Mouse (Mus musculus): ENCODE measurements around the gene Axin2.

The Axin2 gene

DNA sequence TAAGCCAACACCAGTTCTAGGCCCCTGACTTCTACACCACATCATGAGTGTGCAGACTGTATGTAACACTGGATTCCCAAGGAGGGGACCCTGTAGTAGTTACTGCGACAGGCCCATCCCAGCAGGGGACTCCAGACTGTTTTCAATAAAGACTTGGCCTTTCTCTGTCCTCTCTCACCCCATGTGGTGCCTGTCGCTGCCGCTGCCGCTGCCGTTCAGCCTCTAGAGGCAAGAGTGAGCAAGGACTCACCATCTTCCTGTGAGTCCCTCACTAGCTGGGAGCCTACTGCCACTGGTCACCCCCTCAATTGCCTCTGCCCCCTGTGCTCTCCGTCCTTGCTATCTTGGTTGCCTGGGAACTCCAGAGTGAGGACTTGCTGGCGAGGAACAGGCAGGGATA is 8.6 kb downstream of the Axin2 start:
- in situ Hi-C loops (cut with MseI, MboI), result loop anchor here (5.0 to 10.0 kb wide), 2 partner anchors 104 to 484 kb away; no protein-coding TSS in a partner anchor

DNA sequence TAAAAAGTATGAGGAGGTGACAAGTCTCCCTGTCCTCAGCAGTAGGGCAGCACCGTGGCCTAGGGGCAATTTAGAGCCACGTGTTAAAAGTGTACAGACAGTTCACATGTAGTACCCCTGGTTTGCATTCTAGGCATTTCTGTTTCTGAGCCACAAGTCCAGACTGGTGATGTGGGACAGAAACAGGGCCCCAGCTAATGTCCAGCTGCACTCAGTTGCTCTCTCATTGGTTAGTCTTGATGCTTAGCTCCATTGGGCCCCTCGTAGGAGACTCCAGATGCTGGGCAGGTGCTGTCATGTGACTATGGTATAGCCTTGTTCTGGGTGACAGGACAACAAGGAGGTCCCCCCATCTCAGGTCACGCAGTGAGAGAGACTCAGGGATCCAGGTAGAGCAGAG is 9.0 kb downstream of the Axin2 start:
- in situ Hi-C loops (cut with MseI, MboI), result loop anchor here (5.0 to 10.0 kb wide), 2 partner anchors 103 to 484 kb away; no protein-coding TSS in a partner anchor

DNA sequence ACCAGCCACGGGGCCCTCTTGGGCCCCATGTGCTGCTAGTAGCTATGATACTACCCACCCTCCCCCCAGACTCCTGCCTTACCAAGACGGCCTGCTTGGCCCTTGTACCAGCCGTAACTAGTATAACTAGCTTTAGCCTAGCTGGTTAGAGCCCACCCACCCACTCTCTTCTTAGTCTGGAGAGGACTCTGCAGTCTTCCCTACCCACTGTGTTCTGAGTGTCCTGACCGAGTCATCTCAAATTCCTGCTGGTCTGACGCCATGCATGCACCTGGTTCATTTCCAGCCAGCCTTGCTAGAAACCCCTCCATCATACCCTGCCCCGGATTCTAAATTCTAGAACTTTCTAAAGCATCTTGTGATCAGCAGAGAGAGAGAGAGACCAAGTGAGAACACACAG is 9.6 kb downstream of the Axin2 start:
- in situ Hi-C loops (cut with MseI, MboI), result loop anchor here (5.0 to 10.0 kb wide), 2 partner anchors 103 to 485 kb away; no protein-coding TSS in a partner anchor

DNA sequence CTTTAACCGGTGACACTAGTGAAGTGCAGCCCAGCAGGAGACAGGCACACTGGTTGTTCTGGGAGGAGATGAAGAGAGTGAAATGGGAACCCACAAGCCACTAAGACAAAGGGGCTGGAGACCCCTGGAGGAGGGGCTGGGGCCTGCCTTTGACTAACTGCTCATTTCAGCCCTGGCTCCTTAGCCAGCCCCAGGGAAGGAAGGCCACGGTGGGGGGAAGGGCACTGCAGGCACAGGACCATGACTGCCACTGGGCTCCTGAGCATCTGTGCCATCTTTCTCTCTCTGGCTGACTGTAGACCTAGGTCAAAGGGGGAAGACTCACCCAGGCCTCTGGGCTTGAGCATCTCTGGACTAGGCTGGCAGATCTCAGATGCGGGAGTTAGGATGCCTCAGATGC is 10.5 kb downstream of the Axin2 start:
- in situ Hi-C loops (cut with MseI, MboI), result no loop called here

DNA sequence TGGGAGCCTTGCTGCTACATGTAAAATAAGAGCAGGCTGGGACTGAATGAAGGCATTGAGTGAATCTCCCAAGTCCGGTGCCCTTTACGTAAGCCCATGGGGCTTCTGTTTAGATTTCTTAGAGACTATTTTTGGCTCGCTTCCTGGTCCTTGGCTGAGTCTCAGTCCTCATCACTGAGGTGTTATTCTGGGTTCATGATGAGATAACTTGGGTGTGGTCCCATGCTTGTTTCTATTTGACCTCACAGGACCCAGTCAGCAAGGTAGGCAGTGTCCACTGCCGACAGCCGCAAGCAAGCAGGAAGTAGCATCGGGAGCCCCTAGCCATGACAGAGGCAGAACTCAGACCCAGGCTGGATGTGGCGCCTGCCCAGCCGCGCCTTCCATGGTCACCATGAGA is 13.7 kb downstream of the Axin2 start:
- in situ Hi-C loops (cut with MseI, MboI), result no loop called here

DNA sequence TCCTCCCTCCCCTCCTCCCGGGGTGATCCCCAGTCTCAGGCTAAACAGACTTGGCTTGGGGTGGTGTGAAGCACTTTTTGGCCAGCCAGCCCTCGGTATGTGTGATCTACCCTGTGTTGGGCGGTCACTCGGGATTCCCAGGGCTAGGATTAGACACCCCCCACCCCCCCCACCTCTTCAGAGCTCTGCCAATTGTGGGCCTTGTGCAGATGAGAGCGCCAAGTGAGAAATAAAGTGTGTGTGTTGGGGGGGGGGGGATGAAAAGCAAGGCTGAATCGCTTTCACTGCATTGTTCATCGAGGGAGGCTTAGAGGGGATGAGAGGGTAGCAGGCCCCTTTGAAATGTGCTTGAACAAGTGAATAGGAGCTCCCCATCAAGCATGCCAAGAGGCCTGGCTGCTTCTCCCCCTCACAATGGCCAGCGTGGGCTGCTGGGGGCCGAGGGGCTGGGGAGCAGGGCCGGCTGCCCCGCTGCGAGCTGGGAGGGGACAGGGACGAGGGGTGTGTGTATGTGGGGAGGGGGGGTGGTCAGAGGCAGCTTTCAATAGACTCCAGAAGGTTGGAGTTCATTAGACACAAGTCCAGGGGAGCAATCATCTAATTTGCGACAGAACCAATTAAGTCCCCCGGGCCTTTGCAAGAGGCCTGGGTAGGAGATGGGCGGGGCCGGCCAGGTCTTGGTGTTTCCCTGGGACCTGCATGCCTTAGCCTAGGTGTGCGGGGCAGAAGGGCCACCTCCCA is 15.1 kb downstream of the Axin2 start:
- in situ Hi-C loops (cut with MseI, MboI), result no loop called here

DNA sequence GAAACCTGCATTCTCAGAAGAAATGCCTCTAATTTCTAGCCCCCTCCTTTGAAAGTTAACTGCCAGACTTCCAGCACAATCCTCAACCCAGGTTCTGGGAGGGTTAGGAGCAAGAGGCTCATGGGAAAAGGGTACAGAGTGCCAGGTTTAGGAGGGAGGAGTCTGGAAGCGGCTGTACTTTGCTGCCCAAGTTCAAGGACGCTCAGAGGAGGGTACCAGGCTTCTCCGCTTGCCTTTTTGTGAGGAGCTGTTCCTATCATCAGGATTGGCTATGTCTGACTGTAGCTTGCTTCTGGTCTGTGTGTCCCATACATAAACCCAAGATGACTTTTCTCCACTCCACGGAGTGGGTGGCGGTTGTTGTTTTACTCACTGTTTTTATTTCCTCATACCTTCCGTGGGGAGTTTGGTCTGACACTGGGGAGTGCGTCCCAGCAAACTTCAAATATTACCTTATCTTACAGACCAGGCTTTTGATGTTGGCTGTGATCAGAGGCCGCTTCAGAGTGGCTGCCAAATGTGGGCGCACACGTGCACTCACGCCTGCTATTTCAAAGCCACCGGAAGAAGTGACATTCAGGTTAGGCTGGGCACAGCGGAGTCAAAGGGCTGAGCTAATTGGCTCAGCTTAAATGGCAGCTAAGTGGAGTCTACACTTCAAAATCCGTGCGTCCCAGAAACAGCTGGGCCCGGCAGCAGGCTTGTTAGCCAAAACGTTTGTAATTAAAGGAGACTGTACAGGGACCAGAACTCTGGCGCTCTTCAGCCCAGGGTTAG is 16.1 kb downstream of the Axin2 start:
- in situ Hi-C loops (cut with MseI, MboI), result no loop called here

DNA sequence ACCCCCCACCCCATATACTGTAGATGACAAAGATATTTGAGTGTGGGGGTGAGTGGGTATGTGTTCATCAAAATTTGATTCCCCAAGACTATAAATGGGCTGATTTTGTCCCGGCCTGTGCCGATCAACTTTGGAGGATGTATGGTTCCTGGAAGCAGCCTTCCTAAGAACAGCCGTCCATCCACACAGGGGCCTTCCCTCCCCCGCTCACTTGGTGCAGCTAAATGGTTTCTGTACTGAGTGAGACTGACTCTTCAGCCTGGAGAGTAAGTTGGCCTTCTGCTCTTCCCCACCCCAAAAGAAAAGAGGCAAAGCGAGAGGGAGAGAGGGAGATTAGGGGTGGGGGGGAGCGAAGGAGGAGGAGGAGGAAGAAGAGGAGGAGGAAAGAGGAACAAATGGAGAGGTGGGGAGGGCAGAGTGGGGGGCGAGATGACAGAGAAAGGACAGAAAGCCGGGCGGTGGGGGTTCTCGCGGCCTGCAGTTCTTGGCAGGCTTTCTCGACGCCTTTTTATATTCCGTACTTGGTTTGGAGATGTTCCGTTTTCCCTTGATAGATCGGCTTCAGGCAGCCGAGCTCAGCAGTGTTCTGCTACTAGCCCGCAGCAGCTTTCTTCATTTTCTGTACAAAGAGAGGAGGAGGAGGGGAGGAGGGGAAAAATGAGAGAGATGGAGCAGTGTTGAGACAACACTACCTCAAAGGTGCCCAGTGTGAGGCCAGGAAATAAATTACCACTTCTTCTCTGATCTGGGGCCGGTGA is 20.7 kb downstream of the Axin2 start:
- in situ Hi-C loops (cut with MseI, MboI), result no loop called here

DNA sequence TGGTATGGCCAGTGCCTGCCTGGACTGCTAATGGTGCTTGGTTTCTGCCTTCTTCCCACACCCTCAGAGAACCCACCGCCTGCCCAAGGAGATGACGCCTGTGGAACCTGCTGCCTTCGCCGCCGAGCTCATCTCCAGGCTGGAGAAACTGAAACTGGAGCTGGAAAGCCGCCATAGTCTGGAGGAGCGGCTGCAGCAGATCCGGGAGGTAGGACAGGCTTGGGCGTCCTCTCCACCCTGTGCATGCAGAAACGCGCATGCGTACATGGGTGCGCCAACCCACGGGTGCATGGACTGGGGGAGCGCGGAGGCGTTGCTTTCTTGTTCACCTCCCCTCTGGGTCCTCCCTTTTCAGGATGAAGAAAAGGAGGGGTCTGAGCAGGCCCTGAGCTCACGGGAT is 21.7 kb downstream of the Axin2 start:
- in situ Hi-C loops (cut with MseI, MboI), result no loop called here

DNA sequence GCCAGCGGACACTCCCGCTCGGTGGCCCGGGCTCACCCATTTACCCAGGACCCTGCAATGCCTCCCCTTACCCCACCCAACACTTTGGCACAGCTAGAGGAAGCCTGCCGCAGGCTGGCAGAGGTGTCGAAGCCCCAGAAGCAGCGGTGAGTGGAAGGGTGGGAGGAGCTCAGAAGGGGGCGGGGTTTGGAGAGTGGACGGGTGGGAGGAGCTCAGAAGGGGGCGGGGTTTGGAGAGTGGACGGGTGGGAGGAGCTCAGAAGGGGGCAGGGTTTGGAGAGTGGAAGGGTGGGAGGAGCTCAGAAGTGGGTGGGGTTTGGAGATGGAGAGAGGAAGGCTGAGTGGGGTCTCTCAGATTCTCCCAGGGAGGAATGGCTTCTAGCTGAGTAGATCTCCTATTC is 23.6 kb downstream of the Axin2 start:
- in situ Hi-C loops (cut with MseI, MboI), result no loop called here

DNA sequence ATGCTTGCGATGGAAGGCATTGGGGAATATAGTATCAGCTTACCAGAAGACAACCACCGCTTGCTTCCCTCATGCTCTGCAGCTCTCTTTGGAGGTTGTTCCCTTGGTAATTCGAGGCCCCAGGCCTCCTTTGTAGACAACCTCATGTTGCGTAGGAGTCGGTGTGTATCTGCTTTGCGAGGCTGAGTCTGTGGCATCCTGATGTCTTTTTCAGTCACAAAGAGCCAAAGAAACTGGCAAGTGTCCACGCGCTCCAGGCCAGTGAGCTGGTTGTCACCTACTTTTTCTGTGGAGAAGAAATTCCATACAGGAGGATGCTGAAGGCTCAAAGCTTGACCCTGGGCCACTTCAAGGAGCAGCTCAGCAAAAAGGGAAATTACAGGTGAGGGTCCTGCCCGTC is 25.5 kb downstream of the Axin2 start:
- in situ Hi-C loops (cut with MseI, MboI), result no loop called here

DNA sequence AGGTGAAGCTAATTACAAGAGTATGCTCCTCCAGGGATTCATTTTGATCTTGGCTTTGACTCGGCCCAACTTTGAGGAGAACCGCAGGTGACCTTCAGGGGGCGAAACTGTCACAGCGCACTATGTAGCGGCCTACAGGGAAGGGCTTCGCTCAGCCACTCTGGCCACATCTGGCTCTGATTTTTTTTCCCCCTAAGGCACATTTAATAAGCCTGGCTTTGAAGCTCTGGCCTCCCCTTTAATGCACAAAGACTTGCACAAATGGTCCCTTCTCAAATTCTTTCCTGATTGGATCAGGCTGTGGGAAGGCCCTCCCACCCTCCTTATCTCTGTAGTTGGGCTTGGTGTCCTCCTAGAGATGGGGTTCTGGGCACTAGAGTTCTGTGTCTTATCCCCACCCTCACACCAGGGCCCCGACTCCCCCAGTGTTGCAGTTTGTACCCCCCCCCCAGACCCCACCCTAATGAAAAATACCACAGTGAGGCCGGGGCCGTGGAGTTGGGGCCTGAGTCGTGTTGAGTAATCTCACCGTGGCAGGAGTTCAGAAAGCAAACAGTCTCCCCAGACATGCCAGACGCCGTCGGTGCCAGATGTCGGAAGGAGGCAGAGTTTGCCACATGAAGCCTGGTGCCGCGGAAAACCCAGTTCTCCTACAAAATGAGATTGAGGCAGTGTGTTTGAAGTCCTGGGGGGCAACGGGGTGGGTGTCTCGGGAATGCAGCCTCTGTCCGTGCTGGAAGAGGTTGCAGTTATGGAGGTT is 27.5 kb downstream of the Axin2 start:
- in situ Hi-C loops (cut with MseI, MboI), result no loop called here

DNA sequence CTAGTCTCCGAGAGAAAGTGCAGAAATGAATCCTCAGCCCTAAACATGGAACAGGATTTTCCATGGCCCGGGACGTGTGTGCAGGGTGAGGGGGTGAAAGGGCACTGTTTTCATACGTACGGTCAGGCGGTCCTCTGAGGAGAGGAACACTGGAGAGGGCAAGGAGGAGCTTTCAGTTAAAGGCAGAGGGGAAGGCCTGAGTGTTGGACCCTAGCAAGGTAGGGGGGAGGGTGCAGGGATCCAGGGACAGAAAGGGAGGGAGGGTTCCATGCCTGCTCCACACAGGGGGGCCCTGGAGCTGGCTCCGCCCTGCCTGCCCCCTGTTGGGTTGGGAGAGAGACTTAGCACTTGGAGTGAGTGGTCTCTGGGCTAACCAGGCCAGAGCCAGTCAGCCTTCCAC is 28.4 kb downstream of the Axin2 start:
- in situ Hi-C loops (cut with MseI, MboI), result no loop called here

DNA sequence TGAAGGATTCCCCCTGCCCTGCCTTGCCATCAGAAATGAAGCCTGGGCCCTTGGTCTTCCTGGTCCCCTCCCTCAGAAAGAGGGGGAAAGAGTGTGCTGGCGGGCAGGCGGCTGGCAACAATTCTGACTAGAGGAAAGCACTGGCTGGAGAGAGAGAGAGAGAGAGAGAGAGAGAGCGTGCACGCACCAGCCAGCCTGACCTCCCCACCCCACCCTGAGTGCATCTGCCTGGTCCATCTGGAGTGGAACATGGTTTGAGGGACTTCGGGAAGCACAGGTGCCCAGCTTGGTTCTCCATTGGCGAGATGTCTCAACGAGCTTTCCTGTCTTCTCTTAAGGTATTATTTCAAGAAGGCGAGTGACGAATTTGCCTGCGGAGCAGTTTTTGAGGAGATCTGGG is 28.8 kb downstream of the Axin2 start:
- in situ Hi-C loops (cut with MseI, MboI), result no loop called here

DNA sequence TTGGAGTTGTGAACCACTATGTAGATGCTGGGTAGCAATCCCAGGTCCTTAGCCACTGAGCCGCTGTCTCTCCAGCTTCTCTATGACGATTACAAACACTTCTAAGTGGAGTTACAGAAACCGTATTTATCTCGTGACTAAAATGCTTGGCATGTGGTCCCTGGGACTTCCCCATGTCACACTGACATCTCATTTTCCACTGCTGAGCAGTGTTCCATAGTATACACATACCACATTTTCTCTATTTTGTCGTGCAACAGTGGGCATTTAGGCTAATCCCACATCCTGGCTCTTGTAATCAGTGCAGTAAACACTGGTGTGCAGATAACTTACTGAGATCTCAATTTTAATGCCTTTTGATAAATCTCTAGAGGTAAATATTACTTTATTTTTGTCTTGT is 32.2 kb downstream of the Axin2 start:
- in situ Hi-C loops (cut with MseI, MboI), result no loop called here

DNA sequence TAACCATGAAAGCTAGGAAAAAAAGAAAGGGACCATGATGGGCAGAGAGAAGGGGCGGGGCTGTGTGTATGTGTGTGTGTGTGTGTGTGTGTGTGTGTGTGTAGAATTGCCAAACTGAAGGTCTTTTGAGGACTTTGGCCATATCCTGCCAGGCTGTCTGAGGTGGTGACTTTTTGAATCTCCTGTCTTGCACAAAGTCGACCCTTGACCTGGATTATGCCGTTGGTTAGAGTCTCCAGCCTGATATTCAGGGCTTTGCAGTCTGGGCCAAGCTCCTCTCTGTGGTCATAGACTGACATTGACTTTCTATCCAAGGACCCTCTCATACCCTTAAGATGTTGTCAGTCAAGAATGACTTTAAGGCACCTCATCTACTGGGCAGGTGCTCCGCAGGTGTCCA is 35.8 kb downstream of the Axin2 start:
- in situ Hi-C loops (cut with MseI, MboI), result no loop called here

DNA sequence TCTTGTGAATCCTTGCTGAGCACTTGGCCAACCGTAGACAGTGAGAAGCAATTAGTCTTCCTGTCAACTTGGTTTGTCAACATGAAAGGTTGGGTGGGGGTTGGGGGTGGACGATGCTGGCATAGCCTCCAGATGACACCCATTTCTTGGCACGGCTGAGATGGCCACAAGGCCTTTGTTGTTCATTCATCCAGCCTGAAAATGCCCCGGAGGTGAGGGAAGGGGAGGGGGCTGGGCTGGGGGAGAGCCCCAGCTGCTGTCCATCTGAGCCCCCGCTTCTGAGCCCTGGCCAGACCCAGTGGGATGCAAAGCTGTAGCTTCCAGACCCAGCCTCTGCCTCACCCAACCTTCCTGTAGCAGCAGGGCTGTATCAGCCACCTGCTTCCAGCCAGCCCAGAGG is 38.2 kb downstream of the Axin2 start:
- in situ Hi-C loops (cut with MseI, MboI), result no loop called here

DNA sequence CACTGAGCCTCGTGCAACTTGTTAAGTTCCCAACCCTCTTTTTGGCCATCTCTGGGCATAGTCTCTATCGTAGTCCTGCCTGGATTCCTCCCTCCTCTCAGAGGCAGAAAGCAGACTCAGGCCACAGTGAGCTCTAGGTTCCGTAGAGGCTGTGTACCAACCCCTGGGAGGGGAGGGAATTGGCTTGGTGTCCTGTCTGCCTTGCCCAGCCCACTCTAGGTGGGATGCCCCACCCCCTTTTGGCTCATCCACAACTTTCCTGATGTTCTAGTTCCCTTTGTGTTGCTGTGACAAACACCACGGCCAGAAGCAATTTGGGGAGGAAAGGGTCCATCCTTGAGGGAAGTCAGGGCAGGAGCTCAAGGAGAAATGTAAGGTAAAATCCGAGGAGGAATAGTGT is 39.0 kb downstream of the Axin2 start:
- in situ Hi-C loops (cut with MseI, MboI), result no loop called here

DNA sequence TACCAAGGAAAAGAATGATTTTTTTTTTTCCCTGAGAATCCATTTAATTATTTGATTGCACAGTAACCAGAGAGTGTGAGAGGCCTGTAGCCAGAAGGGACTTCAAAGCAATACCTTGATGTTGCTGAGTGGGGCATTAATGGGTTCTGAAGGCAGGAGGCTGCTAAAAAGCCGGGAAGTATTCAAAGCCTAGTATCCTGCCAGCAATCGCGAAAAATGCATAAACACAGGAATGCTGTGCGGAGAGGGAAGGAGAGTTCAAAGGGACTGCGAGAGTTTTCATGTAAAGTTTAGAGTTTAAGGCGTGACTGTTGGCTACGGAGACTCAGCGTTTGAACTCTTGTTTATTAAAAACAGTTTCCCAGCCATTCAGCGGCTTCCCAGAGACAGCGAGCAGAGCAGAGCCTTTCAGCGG is 41.5 kb downstream of the Axin2 start:
- in situ Hi-C loops (cut with MseI, MboI), result no loop called here

DNA sequence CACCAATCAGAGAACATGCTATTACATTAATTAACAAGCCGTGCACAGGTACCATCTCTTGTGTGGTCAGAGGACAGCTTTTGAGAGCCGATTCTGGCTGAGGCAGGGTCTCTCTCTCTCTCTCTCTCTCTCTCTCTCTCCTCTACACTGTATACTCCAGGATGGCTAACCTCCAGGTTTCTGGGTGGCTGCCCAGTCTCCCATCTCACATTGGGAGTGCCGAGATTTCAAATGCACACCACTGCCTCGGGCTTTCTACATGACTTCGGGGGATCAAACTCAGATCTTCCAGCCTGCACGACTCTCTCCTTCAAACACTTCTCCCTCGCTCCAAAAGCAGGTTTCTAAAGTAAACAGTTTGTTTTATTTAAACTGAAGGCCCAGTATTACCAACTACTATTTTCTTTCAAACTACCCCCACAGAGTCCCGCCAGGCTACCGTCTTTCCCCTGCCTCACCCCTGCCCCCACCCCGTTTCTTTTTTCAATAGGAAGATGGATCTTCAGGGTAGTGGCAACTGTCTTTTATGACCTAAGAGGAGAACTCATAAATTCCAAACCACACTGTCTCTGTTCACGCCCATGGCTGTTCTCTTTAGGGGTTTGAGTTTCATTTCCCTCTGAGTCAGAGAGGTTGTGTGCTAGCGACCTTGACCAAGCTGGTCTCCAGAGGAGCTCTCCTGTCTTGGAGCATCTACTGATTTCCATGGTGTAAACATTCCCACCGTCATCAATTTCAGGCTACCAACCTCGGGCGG is 43.5 kb downstream of the Axin2 start:
- in situ Hi-C loops (cut with MseI, MboI), result no loop called here

DNA sequence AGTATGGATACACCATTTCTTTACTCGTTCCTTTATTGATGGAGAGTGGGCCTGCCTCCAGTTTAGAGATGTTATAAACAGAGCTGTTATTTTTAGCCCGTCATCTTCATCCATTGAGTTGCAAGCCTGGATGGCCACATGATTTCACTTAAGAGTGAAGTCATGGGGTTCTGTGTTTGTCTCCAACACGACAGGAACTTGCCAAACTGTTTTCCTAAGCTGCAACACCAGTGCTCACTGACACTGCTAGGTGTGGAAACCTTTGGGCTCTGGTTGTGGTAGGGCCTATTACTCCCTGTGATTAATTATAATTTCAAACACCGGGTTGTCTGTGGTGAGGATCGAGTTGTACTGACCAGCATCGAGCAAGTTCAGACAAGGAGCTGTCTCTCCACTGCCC is 45.6 kb downstream of the Axin2 start:
- in situ Hi-C loops (cut with MseI, MboI), result no loop called here

All from mouse trophoblast stem cell (cell line).